Mouse (Mus musculus): Measurements from ENCODE around the gene Rnf26. TPM values are rescaled to one million over a fixed set of nuclear protein-coding genes. Genes with fewer than 3 reads are reported as not detected.

Gene Rnf26
- polyA plus RNA-seq, 1 experiment from 2014 or later, result 37.4 TPM

DNA sequence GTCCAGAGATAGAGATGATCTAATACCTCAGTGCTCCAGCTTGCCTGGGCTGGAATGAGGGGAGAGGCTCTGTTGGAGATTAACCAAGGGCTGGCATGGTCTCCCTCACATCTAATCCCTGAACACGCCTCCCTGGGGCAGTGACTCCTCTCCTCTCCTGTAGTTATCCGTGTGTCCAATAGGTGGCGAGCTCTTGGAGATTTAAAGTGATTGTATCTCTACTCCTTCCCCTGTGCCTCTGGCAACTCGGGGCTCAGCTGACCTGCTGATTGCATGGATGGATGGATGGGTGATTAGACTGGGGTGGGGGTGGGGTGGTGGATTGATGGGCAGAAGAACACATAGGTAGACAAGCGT, 36.6 kb downstream of the Rnf26 start:
- no peak for ATAC-seq (ENCODE audit: low FRiP score, low read depth)
- Histone ChIP-seq H3K27me3 (no peaks in the 10 kb centered on the region), H3K27ac (replicated peaks) (no peak overlapping the region), H3K4me3 (no peak overlapping the region), H3K9ac (no peak overlapping the region), H3K4me2 (no peak overlapping the region), H3K9me3 (no peaks in the 10 kb centered on the region), H3K36me3 (no peaks in the 10 kb centered on the region), H3K4me1 (replicated peaks) (peaks cover 29% of the 10 kb centered on the region)
- WGBS, result 16% methylated on average over 5 of the region's 5 CpGs

DNA sequence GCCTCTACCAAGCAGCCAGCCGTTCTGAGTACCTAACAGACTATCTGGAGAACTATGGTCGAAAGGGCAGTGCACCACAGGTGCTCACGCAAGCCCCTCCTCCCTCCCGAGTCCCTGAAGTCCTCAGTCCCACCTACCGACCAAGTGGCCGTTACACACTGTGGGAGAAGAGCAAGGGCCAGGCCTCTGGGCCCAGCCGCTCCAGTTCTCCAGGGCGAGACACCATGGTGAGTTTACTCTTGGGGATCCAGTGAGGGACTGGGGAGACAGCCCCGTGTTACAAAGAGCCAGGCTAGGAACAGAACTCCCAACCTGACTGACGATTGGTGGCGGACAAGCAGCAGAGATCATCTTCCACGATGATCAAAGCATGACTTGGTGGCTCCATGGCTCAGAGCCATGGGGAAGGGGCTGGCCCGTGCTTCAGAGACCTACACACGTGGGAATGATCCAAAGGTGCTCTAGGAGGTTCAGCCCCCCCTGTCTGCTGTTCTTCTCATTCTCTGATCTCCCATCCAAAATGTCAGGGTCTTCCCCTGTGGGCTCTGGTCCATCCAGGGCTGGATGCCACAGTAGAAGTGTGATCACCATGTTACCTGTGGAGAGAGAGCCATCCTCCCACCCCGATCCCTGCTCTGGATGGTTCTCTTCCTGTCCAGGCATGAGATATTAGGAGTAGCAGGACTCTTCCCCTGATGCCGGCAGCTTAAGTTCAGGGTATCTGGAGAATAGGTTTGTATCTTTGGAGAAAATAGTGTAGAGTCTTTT, 37.1 kb downstream of the Rnf26 start:
- no peak for ATAC-seq (ENCODE audit: low FRiP score, low read depth)
- Histone ChIP-seq H3K9ac (no peak overlapping the region), H3K4me1 (replicated peaks) (peaks cover 31% of the 10 kb centered on the region), H3K4me3 (no peak overlapping the region), H3K9me3 (no peaks in the 10 kb centered on the region), H3K27ac (replicated peaks) (no peak overlapping the region), H3K27me3 (no peaks in the 10 kb centered on the region), H3K4me2 (no peak overlapping the region), H3K36me3 (no peaks in the 10 kb centered on the region)
- 70% methylated on average over 16 of the region's 16 CpGs for WGBS

DNA sequence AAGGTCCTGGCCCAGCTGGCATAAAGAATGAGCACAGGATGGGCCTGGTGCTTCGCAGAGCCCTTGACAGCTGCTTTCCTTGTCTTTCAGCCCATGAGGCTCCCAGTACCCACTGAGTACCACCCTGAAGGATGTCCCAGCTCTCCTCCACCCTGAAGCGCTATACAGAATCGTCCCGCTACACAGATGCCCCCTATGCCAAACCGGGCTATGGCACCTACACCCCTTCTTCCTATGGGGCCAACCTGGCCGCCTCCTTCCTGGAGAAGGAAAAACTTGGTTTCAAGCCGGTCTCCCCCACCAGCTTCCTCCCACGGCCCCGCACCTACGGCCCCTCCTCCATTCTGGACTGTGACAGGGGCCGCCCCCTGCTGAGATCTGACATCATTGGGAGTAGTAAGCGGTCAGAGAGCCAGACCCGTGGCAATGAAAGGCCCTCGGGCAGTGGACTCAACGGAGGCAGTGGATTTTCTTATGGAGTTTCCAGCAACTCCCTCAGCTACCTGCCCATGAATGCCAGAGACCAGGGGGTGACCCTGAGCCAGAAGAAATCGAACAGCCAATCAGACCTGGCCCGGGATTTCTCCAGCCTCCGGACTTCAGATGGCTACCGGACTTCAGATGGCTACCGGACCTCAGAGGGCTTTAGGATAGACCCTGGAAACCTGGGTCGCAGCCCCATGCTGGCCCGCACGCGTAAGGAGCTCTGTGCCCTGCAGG, 37.9 kb downstream of the Rnf26 start:
- Histone ChIP-seq H3K4me3 (no peak overlapping the region), H3K9me3 (no peaks in the 10 kb centered on the region), H3K4me2 (no peak overlapping the region), H3K9ac (no peak overlapping the region), H3K36me3 (no peaks in the 10 kb centered on the region), H3K27ac (replicated peaks) (no peak overlapping the region), H3K4me1 (replicated peaks) (peaks cover 31% of the 10 kb centered on the region), H3K27me3 (no peaks in the 10 kb centered on the region)
- no peak for ATAC-seq (ENCODE audit: low FRiP score, low read depth)
- 70% methylated on average over 24 of the region's 24 CpGs for WGBS

DNA sequence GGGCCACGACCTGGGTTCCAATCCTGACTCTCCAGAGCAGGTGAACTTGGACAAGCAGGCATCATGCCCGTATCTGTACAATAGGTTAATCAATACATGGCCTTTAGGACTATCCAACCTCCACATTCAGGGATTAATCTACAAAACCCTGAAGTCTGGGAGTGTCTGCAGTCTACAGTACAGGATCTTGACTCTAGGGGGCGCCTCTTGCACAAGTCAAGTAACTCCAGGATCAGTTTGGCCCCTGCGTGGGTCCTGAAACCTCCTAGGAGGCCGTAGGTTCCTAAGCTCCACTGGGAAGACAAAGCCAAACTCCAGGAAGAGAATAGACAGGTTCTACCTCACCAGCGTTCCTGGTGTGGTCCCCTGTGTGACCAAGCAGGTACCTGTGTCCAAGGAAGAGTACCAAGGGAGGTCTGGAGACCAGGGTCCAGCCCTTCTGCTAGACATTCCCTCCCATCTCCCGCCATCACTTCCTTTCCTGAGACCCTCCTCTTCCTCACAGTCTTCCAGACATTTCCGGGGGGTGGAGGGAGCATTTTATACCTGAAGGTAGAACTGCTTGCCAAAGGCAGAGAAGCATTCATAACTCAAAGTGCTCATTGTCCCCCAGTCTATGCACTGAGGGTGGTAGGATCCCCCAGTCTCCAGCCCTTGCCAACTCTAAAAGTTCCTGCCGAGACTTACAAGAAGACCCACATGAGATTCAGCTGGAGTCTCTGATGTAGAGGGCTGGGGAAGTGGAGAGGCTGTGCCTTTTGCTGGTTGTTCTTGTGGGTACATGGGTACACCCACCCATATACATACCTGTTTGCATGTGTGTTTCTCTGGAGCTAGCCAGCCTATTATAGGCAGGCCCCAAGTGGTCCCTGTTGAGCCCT, 38.7 kb downstream of the Rnf26 start:
- Histone ChIP-seq H3K36me3 (no peaks in the 10 kb centered on the region), H3K27me3 (no peaks in the 10 kb centered on the region), H3K4me3 (no peak overlapping the region), H3K4me1 (replicated peaks) (peaks cover 31% of the 10 kb centered on the region), H3K9ac (no peak overlapping the region), H3K9me3 (no peaks in the 10 kb centered on the region), H3K27ac (replicated peaks) (no peak overlapping the region), H3K4me2 (no peak overlapping the region)
- no peak for ATAC-seq (ENCODE audit: low FRiP score, low read depth)
- WGBS, result 61% methylated on average over 9 of the region's 9 CpGs

DNA sequence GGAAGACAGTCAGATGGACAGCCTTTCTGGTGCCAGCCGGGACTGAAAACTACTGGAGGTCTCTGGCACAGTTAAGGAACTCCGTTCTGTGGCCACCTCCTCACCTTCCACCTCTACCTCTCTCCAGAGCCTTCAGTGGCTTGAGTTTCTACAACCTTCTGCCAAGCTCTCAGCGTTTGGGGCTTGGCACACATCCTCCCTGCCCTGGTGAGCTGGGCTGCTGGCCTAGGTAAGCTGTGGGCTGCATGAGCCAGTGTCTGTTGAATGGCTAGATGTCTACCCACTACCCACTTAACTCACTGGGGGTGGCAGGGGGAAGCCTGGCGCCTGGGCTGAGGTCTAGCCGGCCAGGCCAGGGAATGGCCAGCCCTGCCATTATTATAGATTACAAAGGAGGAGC, 40.2 kb downstream of the Rnf26 start:
- Histone ChIP-seq H3K27ac (replicated peaks) (peak overlapping the region; percentile 28; the same call in 1 of the 2 replicates), H3K27me3 (no peaks in the 10 kb centered on the region), H3K4me2 (peak overlapping the region; percentile 23; the same call in 1 of the 2 replicates), H3K9ac (no peak overlapping the region), H3K4me3 (no peak overlapping the region), H3K9me3 (no peaks in the 10 kb centered on the region), H3K4me1 (replicated peaks) (peaks cover 22% of the 10 kb centered on the region), H3K36me3 (no peaks in the 10 kb centered on the region)
- 28% methylated on average over 5 of the region's 5 CpGs for WGBS
- ATAC-seq (ENCODE audit: low FRiP score, low read depth), result no peak

DNA sequence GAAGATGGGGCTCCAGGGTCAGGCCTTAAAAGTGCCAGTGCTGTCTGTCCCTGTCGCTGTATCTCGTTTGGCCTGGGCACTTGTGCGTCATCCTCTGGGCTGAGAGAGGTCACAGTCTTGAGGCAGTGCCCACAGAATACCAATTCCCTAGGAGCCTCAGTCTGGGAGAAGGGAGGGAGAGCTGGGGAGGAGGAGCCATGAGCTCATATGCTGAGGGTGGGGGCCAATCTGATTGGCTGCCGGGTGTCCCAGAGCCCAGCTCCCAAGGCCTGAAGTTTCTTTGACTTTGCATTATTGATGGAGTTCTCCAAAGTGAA, 40.8 kb downstream of the Rnf26 start:
- Histone ChIP-seq H3K4me3 (no peak overlapping the region), H3K27me3 (no peaks in the 10 kb centered on the region), H3K4me1 (replicated peaks) (peaks cover 23% of the 10 kb centered on the region), H3K4me2 (peak overlapping the region; percentile 29), H3K27ac (replicated peaks) (peak overlapping the region; percentile 76), H3K9ac (no peak overlapping the region), H3K36me3 (no peaks in the 10 kb centered on the region), H3K9me3 (no peaks in the 10 kb centered on the region)
- ATAC-seq (ENCODE audit: low FRiP score, low read depth), result peak; percentile 69
- WGBS, result 16% methylated on average over 4 of the region's 4 CpGs

DNA sequence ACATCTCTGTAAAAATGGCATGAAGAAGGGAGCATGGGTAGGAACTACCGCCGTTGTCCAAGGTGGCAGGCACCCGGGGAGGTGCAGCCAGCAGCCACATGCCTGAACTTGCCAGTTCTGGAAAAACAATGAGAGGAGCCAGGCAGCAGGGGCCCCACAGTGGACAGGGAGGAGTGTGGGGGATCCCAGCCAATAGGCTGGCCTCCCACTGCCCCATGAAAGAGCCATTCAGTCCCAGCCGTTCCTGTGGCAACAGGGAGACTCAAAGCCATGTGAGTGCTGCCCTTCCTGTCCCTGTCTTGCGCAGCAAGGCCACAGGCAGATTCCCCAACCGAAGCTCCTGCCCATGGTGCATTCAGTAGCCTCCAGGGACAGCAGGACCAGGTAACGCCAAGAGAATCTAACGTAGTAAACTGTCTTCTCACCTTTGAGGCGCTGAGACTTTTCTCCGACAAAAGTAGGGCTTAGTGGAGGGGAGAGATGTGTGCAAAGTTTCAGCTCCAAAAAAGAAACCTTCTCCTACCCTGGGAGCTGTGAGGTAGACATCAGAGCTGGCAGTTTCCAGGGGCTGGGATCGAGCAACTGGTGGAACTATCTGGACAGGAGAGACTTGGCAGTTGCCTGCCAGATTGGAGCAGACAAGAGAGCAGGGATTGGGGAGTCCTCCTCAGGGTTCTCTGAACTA, 41.3 kb downstream of the Rnf26 start:
- Histone ChIP-seq H3K4me1 (replicated peaks) (peaks cover 28% of the 10 kb centered on the region), H3K27me3 (no peaks in the 10 kb centered on the region), H3K4me3 (no peak overlapping the region), H3K9me3 (no peaks in the 10 kb centered on the region), H3K4me2 (peak overlapping the region; percentile 29), H3K36me3 (no peaks in the 10 kb centered on the region), H3K9ac (no peak overlapping the region), H3K27ac (replicated peaks) (peak overlapping the region; percentile 76)
- WGBS, result 19% methylated on average over 11 of the region's 11 CpGs
- peak; percentile 78 for ATAC-seq (ENCODE audit: low FRiP score, low read depth)

DNA sequence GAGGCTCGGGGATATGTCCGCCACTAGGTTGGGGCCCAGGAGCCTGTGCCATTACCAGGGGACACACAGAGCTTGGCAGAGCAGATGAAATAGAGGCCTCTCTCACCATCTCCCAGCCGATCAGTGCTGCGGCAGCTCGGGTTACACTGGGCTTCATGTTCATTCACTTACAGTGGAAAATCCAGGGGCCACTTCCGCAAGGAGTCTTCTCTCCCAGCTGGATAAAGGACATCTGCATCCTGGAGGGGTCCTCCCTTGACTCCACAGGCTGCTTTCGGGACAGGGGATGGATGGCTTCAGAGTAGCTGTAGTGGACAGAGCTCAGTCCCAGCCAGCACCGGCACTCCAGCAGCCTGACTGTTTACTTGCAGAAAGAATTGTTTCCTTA, 42.5 kb downstream of the Rnf26 start:
- Histone ChIP-seq H3K9me3 (no peaks in the 10 kb centered on the region), H3K4me1 (replicated peaks) (peaks cover 31% of the 10 kb centered on the region), H3K4me3 (no peak overlapping the region), H3K27me3 (no peaks in the 10 kb centered on the region), H3K36me3 (no peaks in the 10 kb centered on the region), H3K4me2 (no peak overlapping the region), H3K9ac (no peak overlapping the region), H3K27ac (replicated peaks) (0 out of 2 replicates have a peak overlapping the region, but pooled peaks have one; percentile 5)
- WGBS, result 42% methylated on average over 8 of the region's 8 CpGs
- ATAC-seq (ENCODE audit: low FRiP score, low read depth), result no peak

DNA sequence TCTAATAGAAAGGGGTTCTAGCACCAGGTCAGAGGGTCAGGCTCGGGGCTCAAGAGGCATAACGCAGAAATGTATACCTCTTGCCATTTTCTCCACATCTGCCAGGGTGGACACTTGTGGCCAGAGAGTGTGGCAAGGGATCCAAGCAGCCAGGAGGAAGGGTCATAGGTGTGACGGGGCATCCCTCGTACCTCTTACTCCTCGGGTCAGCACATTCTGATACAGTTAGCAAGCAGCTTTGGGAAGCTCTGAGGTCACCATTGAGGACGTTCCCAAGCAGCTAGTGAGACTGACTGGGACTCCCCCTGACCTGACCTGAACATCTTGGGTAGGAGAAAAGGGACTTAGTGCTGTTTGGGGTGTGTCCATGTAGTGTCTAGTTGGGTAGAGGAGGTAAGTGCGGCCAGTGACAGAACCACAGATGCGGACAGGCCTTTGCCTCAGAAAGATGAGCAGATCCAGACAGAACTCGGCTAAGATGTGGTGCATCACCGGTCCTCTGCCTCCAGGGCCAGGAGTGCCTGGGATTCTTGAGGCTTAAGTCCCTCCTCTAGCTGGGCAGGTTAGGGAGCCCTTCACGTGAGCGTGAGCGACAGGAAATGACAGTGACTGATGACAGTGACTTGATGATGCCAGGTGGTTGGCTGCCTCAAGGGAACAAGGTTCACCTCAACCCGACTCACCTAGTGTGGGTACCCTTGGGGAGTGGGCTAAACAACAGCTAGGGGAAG, 43.0 kb downstream of the Rnf26 start:
- WGBS, result 73% methylated on average over 14 of the region's 14 CpGs
- H3K9ac ChIP-seq, result no peak overlapping the region

DNA sequence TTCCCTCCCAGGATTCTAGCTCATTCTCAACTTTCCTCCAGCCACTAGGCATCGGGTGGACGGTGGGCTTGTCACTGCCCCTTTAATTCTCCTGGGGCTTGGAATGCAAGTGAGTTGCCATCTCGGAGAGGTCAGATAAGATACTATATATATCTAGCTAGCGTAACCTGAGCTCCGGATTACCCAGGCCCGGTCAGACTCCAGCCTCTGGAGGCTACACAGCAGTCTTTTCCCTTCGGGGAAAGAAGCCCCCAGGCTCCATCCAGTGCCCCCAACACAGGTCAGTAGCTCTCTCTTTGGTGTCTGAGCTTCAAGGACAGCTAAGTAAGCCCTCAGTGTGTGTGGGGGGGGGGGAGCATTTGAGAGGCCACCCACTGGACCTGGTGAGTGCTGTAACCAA, 44.1 kb downstream of the Rnf26 start:
- no peak overlapping the region for H3K9ac ChIP-seq
- no peak overlapping the region for H3K27ac ChIP-seq (replicated peaks)
- H3K36me3 ChIP-seq, result no peaks in the 10 kb centered on the region
- H3K4me1 ChIP-seq (replicated peaks), result peaks cover 31% of the 10 kb centered on the region
- ATAC-seq (ENCODE audit: low FRiP score, low read depth), result no peak
- H3K9me3 ChIP-seq, result no peaks in the 10 kb centered on the region
- H3K27me3 ChIP-seq, result no peaks in the 10 kb centered on the region
- 39% methylated on average over 7 of the region's 7 CpGs for WGBS
- no peak overlapping the region for H3K4me3 ChIP-seq
- H3K4me2 ChIP-seq, result no peak overlapping the region

More for the DNA sequence above, 43.0 kb downstream of the Rnf26 start:
- Histone ChIP-seq H3K4me3 (no peak overlapping the region), H3K4me1 (replicated peaks) (peaks cover 31% of the 10 kb centered on the region), H3K27ac (replicated peaks) (no peak overlapping the region), H3K9me3 (no peaks in the 10 kb centered on the region), H3K27me3 (no peaks in the 10 kb centered on the region), H3K4me2 (no peak overlapping the region), H3K36me3 (no peaks in the 10 kb centered on the region)
- no peak for ATAC-seq (ENCODE audit: low FRiP score, low read depth)

DNA sequence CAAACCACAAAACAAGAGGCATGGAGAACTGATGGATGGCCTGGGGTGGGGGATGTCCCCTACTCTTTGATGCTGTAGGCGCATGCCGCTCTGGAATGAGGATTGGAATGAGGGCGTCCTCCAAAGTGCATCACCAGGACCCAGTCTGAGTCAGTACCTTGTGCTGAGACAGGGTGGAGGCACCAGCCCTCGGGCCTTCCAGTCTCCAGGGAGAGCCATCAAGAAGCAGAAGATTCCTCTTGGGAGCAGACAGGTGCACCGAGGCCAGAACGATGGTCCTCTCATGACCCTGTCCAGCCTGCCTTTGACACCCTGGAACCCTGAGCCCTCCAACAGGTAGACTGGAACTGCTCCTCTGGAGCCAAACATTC, 45.4 kb downstream of the Rnf26 start:
- WGBS, result 84% methylated on average over 6 of the region's 6 CpGs
- no peak overlapping the region for H3K9ac ChIP-seq
- H3K4me2 ChIP-seq, result peak overlapping the region; percentile 95
- no peak overlapping the region for H3K4me3 ChIP-seq
- no peak overlapping the region for H3K27ac ChIP-seq (replicated peaks)
- no peaks in the 10 kb centered on the region for H3K36me3 ChIP-seq
- H3K4me1 ChIP-seq (replicated peaks), result peaks cover 27% of the 10 kb centered on the region
- no peaks in the 10 kb centered on the region for H3K9me3 ChIP-seq
- no peak for ATAC-seq (ENCODE audit: low FRiP score, low read depth)
- H3K27me3 ChIP-seq, result no peaks in the 10 kb centered on the region

Data from hindbrain, embryonic 15.5 days (tissue).